Mouse (Mus musculus): ENCODE measurements around the gene Smdt1. TPM values are rescaled to one million over a fixed set of nuclear protein-coding genes. Genes with fewer than 3 reads are reported as not detected.

Gene Smdt1
- total and polyA plus RNA-seq, 2 experiments from 2014 or later = 167 to 337 TPM

DNA sequence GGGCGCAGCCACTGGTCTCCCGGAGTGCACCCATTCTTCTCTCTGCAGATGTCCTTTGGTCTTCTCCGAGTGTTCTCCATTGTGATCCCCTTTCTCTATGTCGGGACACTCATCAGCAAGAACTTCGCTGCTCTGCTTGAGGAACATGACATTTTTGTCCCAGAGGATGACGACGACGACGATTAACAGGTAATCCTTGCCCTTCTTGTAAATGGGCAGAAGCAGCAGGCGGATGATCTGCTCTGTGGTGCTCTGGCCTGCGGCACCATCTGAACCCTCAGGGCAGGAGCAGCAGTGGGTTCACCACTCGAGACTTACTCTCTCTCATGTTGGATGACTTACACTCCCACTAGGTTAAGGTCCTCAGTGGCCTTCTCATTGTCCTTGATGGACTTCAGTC, 9.1 kb downstream of the Smdt1 start:
- Histone ChIP-seq H3K27ac (ENCODE audit: low read depth, low read length) (no peak overlapping the region), H3K4me3 (ENCODE audit: low read depth, low read length) (no peak overlapping the region), H3K9ac (no peak overlapping the region), H3K4me1 (ENCODE audit: insufficient read depth) (peaks cover 18% of the 10 kb centered on the region), H3K27me3 (ENCODE audit: insufficient read depth, low read length) (no peaks in the 10 kb centered on the region), H3K9me3 (ENCODE audit: low read length) (no peaks in the 10 kb centered on the region), H3K4me2 (ENCODE audit: low read depth) (no peak overlapping the region), H3K36me3 (ENCODE audit: insufficient read depth) (peaks cover 31% of the 10 kb centered on the region)
- no peak for TF ChIP-seq CTCF (IDR thresholded peaks at IDR 0.05; ENCODE audit: low read depth)
- 93% methylated on average over 12 of the region's 12 CpGs for WGBS
- DNase-seq (no peak), ATAC-seq (no peak)

DNA sequence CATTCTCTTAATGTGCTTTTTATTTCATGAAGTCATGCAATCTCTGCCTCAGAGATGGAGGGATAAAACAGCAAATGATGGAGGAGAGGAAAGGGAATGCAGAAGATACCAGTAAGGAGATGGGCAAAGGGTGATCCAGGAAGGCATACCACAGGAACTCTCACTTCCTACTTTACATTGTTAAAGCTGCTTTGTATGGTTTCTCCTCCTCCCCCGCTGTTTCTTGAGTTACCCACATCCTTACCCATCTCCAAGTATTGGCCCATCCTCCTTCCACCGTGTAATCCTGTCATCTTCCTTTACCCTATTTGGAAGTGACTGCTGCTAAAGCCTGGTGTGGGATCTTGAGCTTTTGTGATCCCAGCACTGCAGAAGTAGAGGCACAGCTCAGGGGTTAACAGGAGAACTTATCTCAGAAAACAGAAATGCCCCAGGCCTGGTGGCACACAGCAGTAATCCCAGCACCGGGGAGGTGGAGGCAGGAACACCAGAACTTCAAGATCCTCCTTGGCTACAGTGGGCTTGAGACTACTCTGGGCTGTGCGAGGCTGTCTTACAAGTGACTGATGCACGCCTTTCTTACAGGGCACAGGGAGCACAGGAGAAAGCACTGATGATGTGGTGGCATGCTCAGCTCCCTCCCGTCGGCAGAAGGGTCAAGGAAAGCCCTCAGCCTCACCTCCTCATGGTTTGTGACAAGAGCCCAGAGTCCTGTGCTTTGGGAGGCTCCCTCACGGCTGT, 9.7 kb downstream of the Smdt1 start:
- Histone ChIP-seq H3K27me3 (ENCODE audit: insufficient read depth, low read length) (no peaks in the 10 kb centered on the region), H3K4me2 (ENCODE audit: low read depth) (no peak overlapping the region), H3K9me3 (ENCODE audit: low read length) (no peaks in the 10 kb centered on the region), H3K27ac (ENCODE audit: low read depth, low read length) (no peak overlapping the region), H3K9ac (no peak overlapping the region), H3K36me3 (ENCODE audit: insufficient read depth) (peaks cover 31% of the 10 kb centered on the region), H3K4me3 (ENCODE audit: low read depth, low read length) (no peak overlapping the region), H3K4me1 (ENCODE audit: insufficient read depth) (peaks cover 24% of the 10 kb centered on the region)
- ATAC-seq = no peak
- 88% methylated on average over 8 of the region's 8 CpGs for WGBS
- no peak for TF ChIP-seq CTCF (IDR thresholded peaks at IDR 0.05; ENCODE audit: low read depth)
- DNase-seq = no peak

DNA sequence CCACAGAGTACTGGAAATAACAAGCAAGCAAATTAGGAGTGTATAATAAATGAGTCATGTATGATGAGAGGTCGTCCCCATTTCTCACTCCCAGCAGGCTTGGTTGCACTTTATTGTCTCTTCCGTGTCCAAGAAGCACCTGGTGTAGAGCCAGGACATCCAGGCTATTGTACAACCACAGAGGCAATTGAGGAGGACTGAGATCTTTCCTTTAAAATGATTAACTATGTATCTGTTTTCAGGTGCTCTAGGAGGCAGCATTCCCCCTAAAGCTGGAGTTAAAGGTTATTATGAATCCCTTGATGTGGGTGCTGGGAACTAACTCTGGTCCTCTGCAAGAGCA, 10.2 kb downstream of the Smdt1 start:
- no peak for ATAC-seq
- no peaks in the 10 kb centered on the region for H3K27me3 ChIP-seq (ENCODE audit: insufficient read depth, low read length)
- H3K9ac ChIP-seq = no peak overlapping the region
- H3K4me1 ChIP-seq (ENCODE audit: insufficient read depth) = peaks cover 25% of the 10 kb centered on the region
- H3K27ac ChIP-seq (ENCODE audit: low read depth, low read length) = no peak overlapping the region
- DNase-seq = no peak
- 89% methylated on average over 2 of the region's 2 CpGs for WGBS
- no peak overlapping the region for H3K4me3 ChIP-seq (ENCODE audit: low read depth, low read length)
- H3K9me3 ChIP-seq (ENCODE audit: low read length) = no peaks in the 10 kb centered on the region
- H3K4me2 ChIP-seq (ENCODE audit: low read depth) = no peak overlapping the region
- no peak for TF ChIP-seq CTCF (IDR thresholded peaks at IDR 0.05; ENCODE audit: low read depth)
- peaks cover 31% of the 10 kb centered on the region for H3K36me3 ChIP-seq (ENCODE audit: insufficient read depth)

DNA sequence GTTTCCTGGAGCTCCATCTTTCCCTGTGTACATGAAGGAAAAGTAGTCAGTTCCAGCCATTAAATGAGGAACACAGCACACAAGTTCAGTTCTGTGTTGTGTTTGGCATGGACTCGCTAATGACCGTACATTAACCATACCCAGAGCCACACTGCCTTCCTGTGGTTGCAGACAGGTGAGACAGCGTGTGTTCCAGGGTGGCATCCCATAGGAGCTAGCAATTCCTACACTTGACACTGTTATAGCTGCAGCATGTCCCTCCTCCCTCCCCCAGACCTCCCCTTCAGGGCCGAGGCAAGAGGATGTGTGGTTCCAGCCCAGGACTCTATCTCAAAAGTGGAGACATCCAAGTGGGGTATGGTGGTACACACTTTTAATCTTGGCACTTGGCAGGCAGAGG, 11.6 kb downstream of the Smdt1 start:
- Histone ChIP-seq H3K4me2 (ENCODE audit: low read depth) (no peak overlapping the region), H3K27me3 (ENCODE audit: insufficient read depth, low read length) (no peaks in the 10 kb centered on the region), H3K9ac (no peak overlapping the region), H3K4me1 (ENCODE audit: insufficient read depth) (peaks cover 25% of the 10 kb centered on the region), H3K27ac (ENCODE audit: low read depth, low read length) (no peak overlapping the region), H3K9me3 (ENCODE audit: low read length) (no peaks in the 10 kb centered on the region), H3K4me3 (ENCODE audit: low read depth, low read length) (no peak overlapping the region), H3K36me3 (ENCODE audit: insufficient read depth) (peaks cover 31% of the 10 kb centered on the region)
- no peak for TF ChIP-seq CTCF (IDR thresholded peaks at IDR 0.05; ENCODE audit: low read depth)
- 89% methylated on average over 4 of the region's 4 CpGs for WGBS
- ATAC-seq = no peak
- DNase-seq = no peak

DNA sequence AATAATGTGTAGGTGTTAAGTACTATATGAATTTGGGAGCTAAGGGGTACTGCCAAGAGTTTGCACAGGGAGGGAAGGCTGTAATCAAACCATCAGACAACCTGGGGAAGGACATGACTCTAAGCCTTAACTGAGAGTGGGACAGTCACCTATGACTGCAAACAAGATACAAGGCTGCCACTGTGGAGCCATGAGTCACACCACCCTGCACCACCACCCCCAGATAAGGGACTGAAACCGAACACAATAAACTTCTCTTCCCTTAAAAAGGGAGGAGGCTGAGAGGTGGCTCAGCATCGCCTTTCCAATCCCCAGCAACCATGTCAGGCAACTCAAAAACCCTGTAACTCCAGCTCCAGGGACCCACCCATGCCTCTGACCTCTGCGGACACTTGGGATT, 12.7 kb downstream of the Smdt1 start:
- no peak overlapping the region for H3K4me3 ChIP-seq (ENCODE audit: low read depth, low read length)
- no peak for DNase-seq
- H3K4me2 ChIP-seq (ENCODE audit: low read depth) = no peak overlapping the region
- no peaks in the 10 kb centered on the region for H3K9me3 ChIP-seq (ENCODE audit: low read length)
- no peaks in the 10 kb centered on the region for H3K27me3 ChIP-seq (ENCODE audit: insufficient read depth, low read length)
- no peak for TF ChIP-seq CTCF (IDR thresholded peaks at IDR 0.05; ENCODE audit: low read depth)
- H3K27ac ChIP-seq (ENCODE audit: low read depth, low read length) = no peak overlapping the region
- H3K36me3 ChIP-seq (ENCODE audit: insufficient read depth) = peaks cover 31% of the 10 kb centered on the region
- no peak for ATAC-seq
- 89% methylated on average over 3 of the region's 3 CpGs for WGBS
- H3K9ac ChIP-seq = no peak overlapping the region
- peaks cover 23% of the 10 kb centered on the region for H3K4me1 ChIP-seq (ENCODE audit: insufficient read depth)

DNA sequence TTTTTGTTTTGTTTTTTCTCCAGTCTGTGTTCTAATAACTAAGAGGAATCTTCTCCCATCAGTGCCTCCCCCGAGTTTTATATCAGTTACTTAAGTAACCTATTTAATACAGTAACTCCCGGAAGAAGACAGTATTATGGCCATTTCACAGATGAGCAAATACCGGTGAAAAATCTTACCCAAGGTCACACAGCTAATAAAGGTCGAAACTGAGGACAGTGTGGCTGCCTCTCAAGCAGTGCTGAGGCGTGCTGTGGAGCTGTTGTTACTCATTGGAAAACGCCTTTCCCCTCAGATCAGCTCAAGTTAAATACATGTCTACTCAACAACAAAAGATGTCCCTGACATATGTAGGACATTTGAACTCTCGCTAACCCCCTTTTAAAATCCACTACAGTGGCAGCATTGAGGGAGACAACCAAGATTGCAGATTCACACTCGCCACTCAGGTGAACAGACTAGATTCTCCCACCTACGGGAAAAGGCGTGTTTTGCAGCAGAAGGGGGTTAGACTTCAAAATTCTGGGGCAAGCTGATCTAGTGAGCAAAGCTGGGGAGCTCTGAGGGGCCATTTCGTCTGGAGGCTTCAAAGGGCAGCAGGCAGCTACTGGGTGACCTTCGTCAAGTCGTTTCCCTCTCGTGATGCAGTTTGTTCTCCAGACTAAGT, 14.5 kb downstream of the Smdt1 start:
- H3K27ac ChIP-seq (ENCODE audit: low read depth, low read length) = peak overlapping the region; percentile 88; the same call in 1 of the 2 replicates
- TF ChIP-seq CTCF (IDR thresholded peaks at IDR 0.05; ENCODE audit: low read depth) = no peak
- no peaks in the 10 kb centered on the region for H3K27me3 ChIP-seq (ENCODE audit: insufficient read depth, low read length)
- H3K4me1 ChIP-seq (ENCODE audit: insufficient read depth) = peaks cover 11% of the 10 kb centered on the region
- peak overlapping the region; percentile 97 for H3K4me3 ChIP-seq (ENCODE audit: low read depth, low read length)
- WGBS = 28% methylated on average over 14 of the region's 14 CpGs
- peak overlapping the region; percentile 99 for H3K9ac ChIP-seq
- H3K4me2 ChIP-seq (ENCODE audit: low read depth) = peak overlapping the region; percentile 78
- no peak for ATAC-seq
- no peak for DNase-seq
- peaks cover 26% of the 10 kb centered on the region for H3K36me3 ChIP-seq (ENCODE audit: insufficient read depth)
- no peaks in the 10 kb centered on the region for H3K9me3 ChIP-seq (ENCODE audit: low read length)

DNA sequence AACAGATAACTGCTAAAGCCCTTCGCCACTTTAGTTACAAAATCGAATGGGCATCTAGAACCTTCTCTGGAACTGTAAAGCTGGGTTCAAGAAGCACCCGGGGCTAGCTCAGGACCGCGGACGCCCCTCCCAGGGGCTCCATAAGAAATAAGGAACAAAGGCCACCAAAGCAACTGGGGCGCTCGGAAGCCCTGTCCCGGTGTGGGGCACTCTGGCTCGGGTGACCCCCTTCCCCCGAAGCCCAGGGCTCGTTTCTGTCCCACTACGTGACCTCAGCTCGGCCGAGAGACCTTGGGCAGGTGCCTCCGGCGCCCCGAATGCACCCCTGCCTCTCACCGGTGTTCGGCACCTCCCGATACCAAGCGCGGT, 15.0 kb downstream of the Smdt1 start:
- H3K36me3 ChIP-seq (ENCODE audit: insufficient read depth) = peaks cover 21% of the 10 kb centered on the region
- H3K27me3 ChIP-seq (ENCODE audit: insufficient read depth, low read length) = no peaks in the 10 kb centered on the region
- H3K4me1 ChIP-seq (ENCODE audit: insufficient read depth) = peaks cover 11% of the 10 kb centered on the region
- WGBS = under 1% methylated on average over 23 of the region's 23 CpGs
- peak; percentile 30 for ATAC-seq
- peak overlapping the region; percentile 88 for H3K27ac ChIP-seq (ENCODE audit: low read depth, low read length)
- peak overlapping the region; percentile 97 for H3K4me3 ChIP-seq (ENCODE audit: low read depth, low read length)
- DNase-seq = peak; percentile 34
- no peak for TF ChIP-seq CTCF (IDR thresholded peaks at IDR 0.05; ENCODE audit: low read depth)
- peak overlapping the region; percentile 99 for H3K9ac ChIP-seq
- peak overlapping the region; percentile 78 for H3K4me2 ChIP-seq (ENCODE audit: low read depth)
- no peaks in the 10 kb centered on the region for H3K9me3 ChIP-seq (ENCODE audit: low read length)

Data from forebrain, postnatal 0 days (tissue).